Mouse (Mus musculus): Measurements from ENCODE around the gene Hist1h2ap.
"Not testable (repeated sequence)": the region's sequence is repeated elsewhere in the genome, so short reads cannot be mapped to it uniquely, and the experiment has no call there.

The Hist1h2ap gene

DNA sequence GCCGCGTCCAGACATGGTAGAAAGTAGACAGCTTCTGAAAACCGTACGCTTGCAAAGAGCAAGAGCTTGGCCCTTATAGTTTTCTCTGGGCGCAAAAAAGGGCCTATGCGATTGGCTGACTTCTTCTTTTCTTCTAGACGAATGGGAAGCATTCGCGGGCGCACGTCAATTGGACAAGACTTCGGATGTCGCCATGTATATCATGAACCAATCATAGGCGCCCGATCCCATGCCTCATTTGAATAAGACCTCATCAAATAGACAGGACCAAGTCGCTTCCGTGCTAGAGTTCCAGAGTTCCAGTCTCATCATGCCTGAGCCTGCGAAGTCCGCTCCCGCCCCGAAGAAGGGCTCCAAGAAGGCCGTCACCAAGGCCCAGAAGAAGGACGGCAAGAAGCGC is at the start of gene Hist1h2ap, which contains the start of gene Hist1h2br:
Gene Hist1h2ap, minus strand, starts transcription at position 47 of the 400 bp plus-strand sequence.
Gene Hist1h2br, plus strand, starts transcription at position 283 of the 400 bp plus-strand sequence.
- not testable (repeated sequence) for DNase-seq (ENCODE audit: low spot score)

DNA sequence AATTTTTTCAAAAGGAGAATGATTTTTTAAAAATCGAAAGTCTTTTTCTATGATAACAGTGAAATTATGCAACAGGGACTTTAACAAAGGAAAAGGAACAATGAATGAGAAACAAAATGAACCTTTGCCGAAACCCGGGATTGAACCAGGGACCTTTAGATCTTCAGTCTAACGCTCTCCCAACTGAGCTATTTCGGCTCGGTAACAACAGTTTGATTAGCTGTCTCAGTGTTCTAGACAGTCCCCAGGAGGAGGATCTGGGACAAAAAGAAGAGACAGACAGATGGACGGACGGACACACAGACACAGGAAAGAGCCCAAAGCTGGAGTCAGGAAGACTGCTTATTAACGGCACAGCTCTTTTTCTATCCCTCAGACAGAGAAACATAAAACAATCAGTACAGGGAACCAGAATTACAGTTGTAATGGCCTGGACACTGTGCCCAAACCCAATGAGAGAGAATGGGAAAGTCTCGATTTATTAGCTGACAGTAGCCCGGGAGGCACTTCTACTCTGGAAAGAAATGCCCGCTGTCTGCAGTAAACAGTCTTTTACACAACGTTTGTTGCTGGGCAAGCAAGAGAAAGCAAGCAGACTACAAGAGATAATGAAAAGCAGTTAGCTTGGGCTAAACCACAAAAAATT is 49.6 kb upstream of the Hist1h2ap start:
- DNase-seq (ENCODE audit: low spot score): no peak

DNA sequence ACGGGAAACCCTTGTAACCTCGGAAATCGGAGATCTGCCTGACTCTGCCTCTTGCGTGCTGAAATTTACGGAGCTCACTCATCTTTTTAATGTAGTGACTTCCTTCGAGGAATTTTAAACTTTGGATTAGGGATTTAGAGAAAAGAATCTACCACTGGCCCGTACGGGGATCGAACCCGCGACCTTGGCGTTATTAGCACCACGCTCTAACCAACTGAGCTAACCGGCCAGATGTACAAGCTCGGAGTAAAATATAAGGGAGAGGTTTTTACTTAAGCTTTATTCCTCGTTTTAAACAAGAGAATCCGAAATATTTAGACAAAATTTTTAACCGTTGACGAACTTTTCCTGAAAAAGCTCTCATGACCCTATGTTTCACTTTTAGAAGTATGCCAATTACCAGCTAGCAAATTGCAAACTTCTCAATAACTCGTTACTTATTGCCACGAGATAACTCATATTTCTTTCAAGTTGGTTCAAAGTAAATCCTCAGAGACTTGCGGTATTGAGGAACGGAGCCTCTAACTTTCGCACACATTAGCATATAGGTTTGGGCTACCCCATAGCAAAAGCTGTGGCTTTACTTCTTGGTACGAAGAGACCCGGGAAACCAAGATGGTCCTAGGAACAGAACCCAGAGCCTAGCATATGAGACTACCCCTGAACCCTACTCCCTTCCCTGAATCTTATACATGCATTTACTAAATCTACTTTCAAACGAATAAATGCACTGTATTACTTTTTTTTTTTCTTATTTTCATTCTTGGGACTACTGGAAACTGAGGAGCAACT is 48.8 kb upstream of the Hist1h2ap start:
- no peak for DNase-seq (ENCODE audit: low spot score)

DNA sequence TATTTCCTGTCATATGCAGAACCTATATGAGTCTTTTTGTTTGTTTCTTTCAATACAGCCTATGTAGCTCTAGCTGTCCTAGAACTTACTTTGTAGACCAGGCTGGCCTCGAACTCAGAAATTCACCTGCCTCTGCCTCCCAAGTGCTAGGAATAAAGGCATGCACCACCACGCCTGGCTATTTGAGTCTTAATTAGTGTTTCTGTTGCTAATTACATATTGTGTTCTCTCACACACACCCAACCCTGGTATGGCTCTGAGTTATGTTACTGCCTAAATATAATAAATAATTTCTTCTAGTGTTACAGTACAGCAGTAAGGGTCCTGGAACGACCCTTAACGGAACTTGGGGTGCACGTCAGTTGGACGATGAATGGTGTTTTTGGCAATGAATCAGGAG is 47.4 kb upstream of the Hist1h2ap start:
- no peak for DNase-seq (ENCODE audit: low spot score)

DNA sequence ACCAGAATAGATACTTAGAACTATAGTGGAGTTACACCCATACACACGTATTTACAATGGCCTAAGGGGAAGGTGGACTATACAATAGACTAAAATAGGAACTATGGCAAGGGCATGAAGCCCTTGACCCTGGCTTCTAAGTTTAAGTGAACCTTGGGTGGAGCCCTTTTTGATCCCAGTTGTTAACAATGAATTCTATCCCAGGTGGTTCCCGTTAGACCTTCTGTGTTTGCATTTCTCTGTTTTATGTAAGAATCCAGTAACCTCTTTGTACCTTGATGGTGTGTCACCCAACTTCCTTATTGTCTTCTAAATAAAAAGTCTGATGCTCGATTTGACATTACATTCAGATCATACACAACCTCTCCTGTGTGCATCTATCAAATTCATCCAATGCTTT is 32.2 kb upstream of the Hist1h2ap start:
- not testable (repeated sequence) for DNase-seq (ENCODE audit: low spot score)

DNA sequence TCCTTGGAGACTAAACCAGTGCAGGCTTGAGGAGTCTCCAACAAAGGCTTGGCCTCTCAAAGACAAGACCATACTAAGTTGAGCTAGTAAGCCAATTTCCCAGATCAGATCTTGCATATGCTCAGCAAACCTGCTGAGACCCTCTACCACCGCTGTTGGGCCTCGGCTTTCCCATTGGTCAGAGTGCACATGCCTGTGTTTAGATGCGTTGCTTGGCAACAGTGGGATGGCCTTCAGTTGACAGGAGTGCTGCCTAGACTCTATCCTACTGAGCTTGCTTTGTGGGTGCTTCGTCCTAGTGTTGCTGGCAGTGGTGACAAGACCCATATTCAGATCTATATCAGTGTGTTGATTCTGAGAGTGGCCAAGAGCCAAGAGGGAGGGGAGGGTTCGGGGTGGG is 28.3 kb upstream of the Hist1h2ap start:
- DNase-seq (ENCODE audit: low spot score): no peak

DNA sequence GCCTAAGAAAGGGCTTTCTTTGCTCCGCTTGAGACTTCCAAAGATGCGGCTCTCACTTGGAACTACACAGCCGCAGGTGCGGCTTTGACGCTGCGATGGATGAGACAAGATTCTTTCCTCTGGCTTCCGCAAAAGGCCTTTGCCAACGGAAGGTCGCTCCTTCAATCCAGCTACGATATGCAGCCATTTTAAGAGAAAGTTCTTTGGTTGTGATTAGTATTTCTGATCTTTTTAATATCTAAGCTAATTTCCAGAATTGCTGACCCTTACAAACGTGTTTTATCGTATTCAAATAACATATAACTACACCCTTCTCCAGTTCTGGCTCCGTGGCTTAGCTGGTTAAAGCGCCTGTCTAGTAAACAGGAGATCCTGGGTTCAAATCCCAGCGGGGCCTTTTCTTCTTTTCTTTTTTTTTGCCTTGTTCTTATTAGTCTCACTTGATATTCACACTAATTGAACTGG is 22.4 kb upstream of the Hist1h2ap start:
- DNase-seq (ENCODE audit: low spot score): peak; percentile 26

DNA sequence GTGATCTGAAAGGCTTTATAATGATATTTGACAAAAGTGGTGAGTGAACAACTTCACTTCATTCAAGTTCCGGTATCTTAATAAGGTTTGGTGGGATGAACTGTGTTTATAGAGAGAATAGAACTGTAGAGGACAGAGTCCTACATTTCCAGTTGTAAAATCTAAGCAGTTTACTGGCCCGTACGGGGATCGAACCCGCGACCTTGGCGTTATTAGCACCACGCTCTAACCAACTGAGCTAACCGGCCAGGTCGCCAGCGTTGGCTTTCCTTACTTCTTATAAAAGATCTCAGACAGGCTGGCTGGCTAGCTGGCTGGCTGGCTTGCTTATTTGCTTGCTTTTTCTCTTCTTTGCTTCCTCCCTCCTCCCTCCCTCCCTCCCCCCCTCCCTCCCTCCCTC is 21.8 kb upstream of the Hist1h2ap start:
- DNase-seq (ENCODE audit: low spot score): peak; percentile 67

DNA sequence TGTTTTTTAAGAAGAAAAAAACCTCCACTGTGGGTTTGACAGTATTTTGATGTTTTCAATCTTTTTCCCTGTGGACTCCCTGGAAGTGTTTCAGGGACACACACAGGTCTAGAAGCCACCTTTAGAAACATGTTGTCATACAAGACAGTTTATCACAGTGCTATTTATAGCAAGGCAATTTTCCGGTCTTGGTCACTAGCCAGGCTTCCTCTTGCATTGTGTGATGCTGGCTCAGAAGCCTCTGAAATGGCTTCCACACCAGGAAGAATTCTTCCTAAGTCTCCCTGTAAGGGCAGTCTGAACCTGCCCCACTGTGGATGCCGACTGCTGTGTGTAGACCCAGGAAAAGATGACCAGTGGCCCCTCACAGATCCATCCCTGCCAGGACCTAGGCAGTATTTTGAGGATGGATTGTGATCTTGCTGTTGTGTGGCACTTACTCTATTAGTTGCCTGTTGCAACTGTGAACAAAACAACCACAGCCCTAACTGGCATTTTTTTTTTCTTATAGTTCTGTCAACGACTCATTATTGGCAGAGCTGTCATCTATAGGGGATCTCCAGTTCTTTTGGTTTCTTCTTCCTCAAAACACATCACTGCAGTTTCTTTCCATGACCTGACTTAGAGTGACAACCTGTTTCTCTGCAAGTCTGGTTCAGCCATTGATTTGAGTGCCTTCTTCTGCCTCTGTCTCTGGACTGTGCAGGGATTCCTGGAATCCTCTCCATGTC is 19.1 kb upstream of the Hist1h2ap start:
- no peak for DNase-seq (ENCODE audit: low spot score)

DNA sequence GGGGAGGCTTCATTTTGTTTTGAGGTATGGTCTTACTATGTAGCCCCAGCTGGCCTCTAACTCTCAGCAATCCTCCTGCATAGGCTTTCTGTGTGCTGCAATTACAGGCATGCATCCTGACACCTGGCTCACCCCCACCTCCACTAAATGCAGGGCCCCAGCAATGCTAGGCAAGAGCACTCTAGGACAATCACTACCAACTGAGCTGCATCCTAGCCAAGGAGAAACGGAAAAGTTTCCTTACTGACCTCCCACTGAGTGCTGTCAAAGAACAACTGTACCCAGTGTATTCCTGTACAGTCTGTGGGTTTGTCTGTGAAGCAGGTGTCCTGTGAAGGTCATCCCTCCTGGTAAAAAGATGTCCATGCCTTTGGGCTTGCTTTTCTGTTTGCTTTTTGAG is 17.4 kb upstream of the Hist1h2ap start:
- DNase-seq (ENCODE audit: low spot score): not testable (repeated sequence)

DNA sequence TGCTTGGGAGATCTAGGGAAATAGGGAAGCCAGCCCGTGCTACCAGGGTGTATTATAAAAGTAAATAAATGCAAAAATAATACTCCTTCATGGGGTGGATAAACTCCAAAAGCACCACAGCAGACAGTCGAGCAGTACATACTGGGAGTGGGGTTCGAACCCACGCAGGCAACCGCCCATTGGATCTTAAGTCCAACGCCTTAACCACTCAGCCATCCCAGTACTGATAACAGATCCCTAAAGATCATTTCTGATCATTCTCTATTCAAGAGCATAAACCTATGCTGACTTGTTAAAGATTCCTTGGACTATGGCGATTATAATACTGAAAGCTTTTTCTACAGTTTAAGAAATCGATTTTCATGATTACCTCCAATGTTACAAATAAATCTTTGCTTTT is 14.6 kb upstream of the Hist1h2ap start:
- DNase-seq (ENCODE audit: low spot score): no peak

DNA sequence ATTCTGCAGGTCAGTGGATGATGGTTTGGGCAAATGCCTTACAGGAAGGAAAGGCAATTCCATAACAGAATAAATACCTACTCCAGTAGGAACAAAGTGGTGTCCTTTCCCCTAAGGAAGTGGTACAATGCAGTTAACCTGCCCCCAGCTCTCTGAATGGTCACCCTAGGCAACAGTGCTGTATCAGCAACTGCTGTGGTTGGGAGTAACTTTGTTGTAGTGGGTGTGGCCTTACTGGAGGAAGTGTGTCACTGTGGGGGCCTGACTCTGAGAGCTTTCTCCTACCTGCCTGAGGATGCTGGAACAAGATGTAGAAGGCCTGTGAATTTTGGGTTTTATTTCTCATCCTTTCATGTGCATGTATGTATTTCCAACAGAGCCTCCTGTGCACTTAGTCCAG is 13.0 kb upstream of the Hist1h2ap start:
- not testable (repeated sequence) for DNase-seq (ENCODE audit: low spot score)

DNA sequence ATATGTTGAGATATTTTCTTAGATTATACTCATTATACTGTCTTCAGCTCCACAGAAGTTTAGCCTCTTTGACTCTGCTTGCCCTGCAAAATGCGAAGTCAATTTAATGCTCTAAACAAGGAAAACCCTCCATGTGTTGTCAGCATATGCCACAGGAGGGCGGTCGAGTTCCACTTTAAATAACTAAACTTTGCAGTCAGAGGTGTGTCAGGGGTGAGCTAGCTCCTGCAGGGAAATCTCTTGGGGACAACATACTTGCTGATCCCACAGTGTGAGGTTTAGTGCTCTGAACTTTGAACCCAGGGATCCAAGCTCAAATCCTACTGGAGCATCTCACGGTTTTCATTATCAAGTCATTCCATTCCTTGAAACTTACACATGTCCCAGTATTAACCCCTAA is 7.2 kb upstream of the Hist1h2ap start:
- DNase-seq (ENCODE audit: low spot score): not testable (repeated sequence)

DNA sequence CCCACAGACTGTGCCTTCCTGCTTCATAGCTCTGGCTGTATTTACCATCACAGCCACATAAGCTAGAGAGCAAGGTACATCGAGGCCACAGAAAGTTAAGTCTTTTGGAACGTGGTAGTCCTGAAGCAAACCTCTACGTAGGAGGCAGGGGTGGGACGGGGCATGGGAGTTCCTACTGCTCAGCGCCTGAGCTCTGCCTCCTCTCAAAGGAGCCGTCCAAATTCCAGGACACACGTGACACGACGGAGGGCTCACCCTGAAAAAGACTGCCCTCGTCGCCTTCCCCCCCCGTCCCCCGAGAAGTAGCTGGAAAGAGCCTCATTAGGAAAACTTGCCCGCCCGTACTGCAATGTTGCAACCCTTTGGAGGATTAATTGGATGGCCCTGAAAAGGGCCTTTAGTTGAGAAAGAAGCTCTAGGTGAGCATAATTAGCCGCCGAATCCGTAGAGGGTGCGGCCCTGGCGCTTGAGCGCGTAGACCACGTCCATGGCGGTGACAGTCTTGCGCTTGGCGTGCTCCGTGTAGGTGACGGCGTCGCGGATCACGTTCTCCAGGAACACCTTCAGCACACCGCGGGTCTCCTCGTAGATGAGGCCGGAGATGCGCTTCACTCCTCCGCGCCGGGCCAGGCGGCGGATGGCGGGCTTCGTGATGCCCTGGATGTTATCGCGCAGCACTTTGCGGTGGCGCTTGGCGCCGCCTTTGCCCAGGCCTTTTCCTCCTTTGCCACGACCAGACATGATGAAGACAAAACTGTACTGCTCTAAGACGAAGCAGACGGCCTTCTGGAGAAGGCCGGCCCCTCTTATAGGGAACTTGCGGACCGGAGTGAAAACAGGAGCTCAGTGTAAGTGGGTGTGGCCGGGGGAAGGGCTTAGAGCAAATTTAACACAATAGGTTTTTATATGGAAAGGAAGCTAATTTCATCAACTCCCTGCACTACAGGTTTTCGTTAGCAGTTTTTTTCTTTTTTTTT is 1.6 kb downstream of the Hist1h2ap start, which contains the start of gene Hist1h4n:
Gene Hist1h4n, minus strand, starts transcription at position 779 of the 977 bp plus-strand sequence.
- peak; percentile 35 for DNase-seq (ENCODE audit: low spot score)

DNA sequence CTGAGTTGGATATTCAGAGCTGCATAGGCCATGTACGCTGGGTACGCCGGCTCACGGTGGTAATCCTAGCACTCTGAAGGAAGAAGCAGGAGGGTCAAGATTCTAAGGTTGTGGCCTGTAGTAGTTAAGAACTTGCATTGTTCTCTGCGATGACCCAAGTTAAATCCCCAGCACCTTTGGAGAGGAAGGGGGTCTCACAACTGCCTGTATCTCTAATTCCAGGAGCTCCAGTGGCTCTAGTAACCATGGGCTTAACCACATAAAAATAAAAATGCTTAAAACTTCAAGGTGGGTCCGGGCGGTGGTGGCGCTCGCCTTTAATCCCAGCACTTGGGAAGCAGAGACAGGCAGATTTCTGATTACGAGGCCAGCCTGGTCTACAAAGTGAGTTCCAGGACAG is 3.0 kb downstream of the Hist1h2ap start:
- DNase-seq (ENCODE audit: low spot score): no peak

DNA sequence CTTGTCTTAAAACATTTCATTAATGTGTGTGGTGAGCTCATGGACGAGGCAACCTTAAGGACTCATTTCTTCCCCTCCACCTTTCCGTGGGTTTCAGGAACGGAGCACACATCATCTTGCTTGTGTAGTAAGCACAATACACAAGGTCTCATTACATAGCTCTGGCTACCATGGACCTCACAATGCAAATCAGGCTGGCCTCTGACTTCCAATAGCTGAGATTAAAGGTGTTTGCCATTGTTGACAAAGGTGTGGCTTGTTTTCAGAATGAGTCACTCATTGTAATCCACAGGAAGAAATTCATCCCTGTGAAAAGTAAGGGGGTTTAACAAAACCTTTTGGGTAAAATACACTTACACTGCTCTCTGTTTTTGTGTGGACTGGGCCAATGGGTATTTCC is 4.8 kb downstream of the Hist1h2ap start:
- DNase-seq (ENCODE audit: low spot score): no peak

DNA sequence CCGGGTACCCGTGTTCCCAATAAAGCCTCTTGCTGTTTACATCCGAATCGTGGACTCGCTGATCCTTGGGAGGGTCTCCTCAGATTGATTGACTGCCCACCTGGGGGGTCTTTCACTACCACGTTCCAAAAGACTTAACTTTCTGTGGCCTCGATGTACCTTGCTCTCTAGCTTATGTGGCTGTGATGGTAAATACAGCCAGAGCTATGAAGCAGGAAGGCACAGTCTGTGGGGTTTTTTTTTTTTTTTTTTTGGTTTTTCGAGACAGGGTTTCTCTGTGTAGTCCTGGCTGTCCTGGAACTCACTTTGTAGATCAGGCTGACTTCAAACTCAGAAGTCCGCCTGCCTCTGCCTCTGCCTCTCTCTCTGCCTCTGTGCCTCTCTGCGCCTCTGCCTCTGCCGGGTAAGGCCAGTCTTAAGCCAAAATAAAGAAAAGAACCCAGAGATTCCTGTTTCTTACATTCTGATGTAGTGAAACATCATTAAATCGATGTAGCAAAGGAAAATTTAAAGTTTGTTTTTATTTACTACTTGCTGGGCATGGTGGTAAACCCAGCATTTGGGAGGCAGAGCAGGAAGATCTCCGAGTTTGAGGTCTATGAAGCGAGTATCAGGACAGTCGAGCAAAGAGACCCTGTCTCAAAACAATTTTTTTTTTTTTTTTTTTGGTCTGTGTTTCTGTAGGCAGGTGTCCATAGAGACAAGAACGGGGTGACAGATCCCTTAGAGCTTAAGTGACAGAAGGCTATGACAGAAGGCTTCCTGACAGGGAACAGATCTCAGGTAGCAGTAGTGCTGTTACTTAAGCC is 13.0 kb downstream of the Hist1h2ap start:
- DNase-seq (ENCODE audit: low spot score): not testable (repeated sequence)

DNA sequence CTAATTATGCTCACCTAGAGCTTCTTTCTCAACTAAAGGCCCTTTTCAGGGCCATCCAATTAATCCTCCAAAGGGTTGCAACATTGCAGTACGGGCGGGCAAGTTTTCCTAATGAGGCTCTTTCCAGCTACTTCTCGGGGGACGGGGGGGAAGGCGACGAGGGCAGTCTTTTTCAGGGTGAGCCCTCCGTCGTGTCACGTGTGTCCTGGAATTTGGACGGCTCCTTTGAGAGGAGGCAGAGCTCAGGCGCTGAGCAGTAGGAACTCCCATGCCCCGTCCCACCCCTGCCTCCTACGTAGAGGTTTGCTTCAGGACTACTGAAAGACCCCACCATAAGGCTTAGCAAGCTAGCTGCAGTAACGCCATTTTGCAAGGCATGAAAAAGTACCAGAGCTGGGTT is 21.2 kb downstream of the Hist1h2ap start:
- not testable (repeated sequence) for DNase-seq (ENCODE audit: low spot score)

DNA sequence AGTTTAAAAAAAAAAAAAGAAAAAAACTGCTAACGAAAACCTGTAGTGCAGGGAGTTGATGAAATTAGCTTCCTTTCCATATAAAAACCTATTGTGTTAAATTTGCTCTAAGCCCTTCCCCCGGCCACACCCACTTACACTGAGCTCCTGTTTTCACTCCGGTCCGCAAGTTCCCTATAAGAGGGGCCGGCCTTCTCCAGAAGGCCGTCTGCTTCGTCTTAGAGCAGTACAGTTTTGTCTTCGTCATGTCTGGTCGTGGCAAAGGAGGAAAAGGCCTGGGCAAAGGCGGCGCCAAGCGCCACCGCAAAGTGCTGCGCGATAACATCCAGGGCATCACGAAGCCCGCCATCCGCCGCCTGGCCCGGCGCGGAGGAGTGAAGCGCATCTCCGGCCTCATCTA is 21.8 kb downstream of the Hist1h2ap start, which contains the start of gene Hist1h4m:
Gene Hist1h4m, plus strand, starts transcription at position 208 of the 400 bp plus-strand sequence.
- DNase-seq (ENCODE audit: low spot score): peak; percentile 54

DNA sequence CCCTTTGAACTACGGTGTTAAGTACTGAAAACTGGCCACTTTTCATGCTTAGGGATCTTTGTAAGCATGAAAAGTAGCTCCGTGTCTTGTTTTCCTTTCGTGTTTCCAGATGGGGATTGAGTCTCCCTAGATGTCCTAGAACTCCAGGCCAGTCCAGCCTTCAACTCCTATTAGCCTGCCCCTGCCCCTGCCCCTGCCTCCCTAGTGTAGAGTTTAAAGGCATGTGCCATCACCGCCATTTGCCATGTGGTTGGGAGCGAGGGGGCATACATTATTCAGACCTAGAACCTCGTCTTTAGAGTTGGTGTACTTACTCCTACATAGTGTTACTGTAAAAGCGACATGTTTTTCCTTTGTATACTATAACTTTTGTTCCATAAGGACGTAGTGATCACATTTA is 22.2 kb downstream of the Hist1h2ap start:
- DNase-seq (ENCODE audit: low spot score): not testable (repeated sequence)
